In genomic region chr3:83273555-83274244, GRCm38 (mm10) we compare ENCODE assay signal across 7 mouse cellular contexts.
A peak's percentile ranks its signal among the peaks of the same experiment; 100 is the strongest.
DNase-seq lines count a peak whose midpoint lies in the region; ATAC-seq and TF ChIP-seq lines count a peak whose summit lies in the region.

No protein-coding gene starts in this region.

- no peak for DNase-seq in Patski (ENCODE audit: low read depth, low spot score)
- peak; percentile 52 to 58 for DNase-seq in cerebellum, adult 2 months
- DNase-seq in frontal cortex, postnatal 10 days (ENCODE audit: low spot score in 2 of 2) = peak; percentile 21 to 61
- DNase-seq in layer of hippocampus, adult 9-11 months = peak; percentile 41
- DNase-seq in lung, postnatal 10 days = peak; percentile 83
- DNase-seq in retina, postnatal 1 day = peak; percentile 82

- H3K4me3 ChIP-seq in cerebellum, adult 2 months (replicated peaks; ENCODE audit: insufficient read depth, low read depth, low read length) = peak overlapping the region; percentile 60
- H3K4me3 ChIP-seq in hindbrain, embryonic 12.5 days = no peak overlapping the region

- no peak overlapping the region for H3K27ac ChIP-seq in cerebellum, adult 2 months (ENCODE audit: insufficient read depth, low read length)
- H3K27ac ChIP-seq in hindbrain, embryonic 12.5 days = no peak overlapping the region

- no peak overlapping the region for H3K9ac ChIP-seq in hindbrain, embryonic 12.5 days

- WGBS in cerebellum, adult 2 months = 13% methylated on average over 19 of the region's 19 CpGs
- WGBS in hindbrain, embryonic 12.5 days = 38% methylated on average over 19 of the region's 19 CpGs

- TF ChIP-seq POLR2A in cerebellum, adult 2 months (IDR thresholded peaks at IDR 0.05; ENCODE audit: borderline replicate concordance, insufficient read depth, low read length) = no peak

- no peaks in the 10 kb centered on the region for H3K36me3 ChIP-seq in hindbrain, embryonic 12.5 days

- POLR2A ChIA-PET in Patski (lab: Charles Lee) = interaction anchor here (1.2 kb wide), 1 partner anchor 164 kb away, joined by 3 read pairs; no protein-coding TSS in a partner anchor

- CTCF ChIA-PET in Patski (lab: Charles Lee) = interaction anchor here (0.9 to 5.9 kb wide), 14 partner anchors 9 to 275 kb away, joined by 3 to 46 read pairs (median 3); no protein-coding TSS in a partner anchor

- peak; percentile 91 for TF ChIP-seq CTCF in Patski (IDR thresholded peaks at IDR 0.05)
- peak; percentile 20; the same call in 1 of the 2 replicates for TF ChIP-seq CTCF in cerebellum, adult 2 months (IDR thresholded peaks at IDR 0.05; ENCODE audit: borderline replicate concordance, insufficient read depth, low read depth, low read length)

- no peaks in the 10 kb centered on the region for H3K4me1 ChIP-seq in cerebellum, adult 2 months (ENCODE audit: control insufficient read depth, insufficient read depth, low read length)
- H3K4me1 ChIP-seq in hindbrain, embryonic 12.5 days = no peaks in the 10 kb centered on the region

- peak; percentile 83 for ATAC-seq in Patski
- peak; percentile 73 for ATAC-seq in hindbrain, embryonic 12.5 days (ENCODE audit: low FRiP score)

- H3K4me2 ChIP-seq in hindbrain, embryonic 12.5 days (replicated peaks) = peak overlapping the region; percentile 36

- in situ Hi-C loops in Patski (cut with MboI; ENCODE audit: low pct_unique_long_range_greater_than_20kb) = no loop called here

- no peaks in the 10 kb centered on the region for H3K9me3 ChIP-seq in hindbrain, embryonic 12.5 days (replicated peaks)

- peaks cover 74% of the 10 kb centered on the region for H3K27me3 ChIP-seq in Patski
- H3K27me3 ChIP-seq in cerebellum, adult 2 months (ENCODE audit: control insufficient read depth, insufficient read depth, low read length) = no peaks in the 10 kb centered on the region; the same call in 1 of the 2 replicates
- no peaks in the 10 kb centered on the region for H3K27me3 ChIP-seq in hindbrain, embryonic 12.5 days
